Mouse (Mus musculus) c-Kit-positive CD71-positive TER-119-positive erythroid progenitor cells, embryonic 14.5 days (primary cell): ENCODE results near the gene Ccnb1ip1.
"Not testable (repeated sequence)": the region's sequence is repeated elsewhere in the genome, so short reads cannot be mapped to it uniquely, and the experiment has no call there.

Experiments used
- DNase-seq: peaks from one replicate; pipeline ENCODE4 v3.0.0-alpha.2; 2013; ENCODE audit warnings: low spot score

Gene Ccnb1ip1

GRCm38 (mm10) chr14:50807487-50808072 lies at the start of gene Ccnb1ip1, which contains the start of gene Parp2:
Gene Ccnb1ip1, minus strand, starts transcription at chr14:50807732.
Gene Parp2, plus strand, starts transcription at chr14:50807841.
- peak; percentile 98 for DNase-seq

DNA sequence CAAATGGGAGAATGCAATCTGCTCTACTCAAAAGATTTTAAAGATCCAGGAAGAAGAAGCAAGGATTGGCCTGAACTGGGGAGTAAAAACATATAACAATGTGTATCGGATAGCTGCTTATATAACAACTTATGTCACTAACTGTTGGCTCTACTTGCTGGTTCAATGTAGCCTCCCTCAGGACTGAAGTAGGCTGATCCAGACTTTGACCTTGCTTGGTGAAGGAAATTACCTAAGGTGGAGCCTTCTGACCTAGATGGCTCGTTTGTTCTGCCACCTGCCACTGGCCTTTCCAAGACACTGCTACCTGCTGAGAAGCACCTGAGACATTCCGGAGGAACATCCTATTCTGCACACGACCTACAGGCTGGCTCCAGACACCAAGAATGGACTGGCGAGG lies 48.3 kb upstream of the Ccnb1ip1 start:
- no peak for DNase-seq

DNA sequence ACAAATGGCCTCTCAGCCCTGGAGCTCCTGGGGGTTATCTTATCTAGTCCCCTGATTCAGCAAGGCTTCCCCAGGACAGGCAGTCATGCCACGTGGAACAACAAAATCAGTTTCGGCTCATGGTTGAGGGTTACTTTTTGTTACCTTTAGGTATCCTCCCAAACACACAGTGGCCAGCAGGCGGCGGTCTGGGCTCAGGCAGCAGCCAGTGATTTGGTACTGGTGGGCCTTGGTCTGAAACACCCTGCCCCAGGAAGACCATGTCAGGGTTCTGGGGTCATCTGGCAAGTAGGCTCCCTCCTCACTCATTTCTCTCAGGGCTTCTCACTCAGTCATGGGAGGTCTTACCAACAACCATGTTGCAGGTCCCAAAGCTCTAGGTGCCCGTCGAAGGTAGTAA lies 29.7 kb upstream of the Ccnb1ip1 start:
- no peak for DNase-seq

GRCm38 (mm10) chr14:50834435-50834834 lies 26.9 kb upstream of the Ccnb1ip1 start:
- DNase-seq = no peak

DNA sequence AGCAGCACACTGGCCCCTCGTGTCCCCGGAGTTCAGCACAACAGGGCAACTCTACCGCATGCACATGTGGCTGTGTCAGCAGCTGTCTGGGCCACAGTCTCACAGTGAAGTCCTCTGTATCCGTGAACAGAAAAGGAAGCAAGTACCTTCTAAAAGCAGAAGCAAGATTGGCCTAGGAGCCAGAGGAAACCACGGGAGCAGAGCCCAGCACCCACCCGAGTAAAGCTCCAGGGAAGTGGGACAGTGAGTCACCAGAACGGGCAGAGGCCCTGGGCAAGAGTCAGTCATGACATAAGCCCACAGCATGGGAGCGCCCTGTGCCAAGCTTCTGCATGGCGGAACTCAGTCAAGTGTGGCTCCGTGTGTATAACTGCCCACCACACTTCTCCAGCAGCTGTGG lies 26.4 kb upstream of the Ccnb1ip1 start:
- DNase-seq = no peak

DNA sequence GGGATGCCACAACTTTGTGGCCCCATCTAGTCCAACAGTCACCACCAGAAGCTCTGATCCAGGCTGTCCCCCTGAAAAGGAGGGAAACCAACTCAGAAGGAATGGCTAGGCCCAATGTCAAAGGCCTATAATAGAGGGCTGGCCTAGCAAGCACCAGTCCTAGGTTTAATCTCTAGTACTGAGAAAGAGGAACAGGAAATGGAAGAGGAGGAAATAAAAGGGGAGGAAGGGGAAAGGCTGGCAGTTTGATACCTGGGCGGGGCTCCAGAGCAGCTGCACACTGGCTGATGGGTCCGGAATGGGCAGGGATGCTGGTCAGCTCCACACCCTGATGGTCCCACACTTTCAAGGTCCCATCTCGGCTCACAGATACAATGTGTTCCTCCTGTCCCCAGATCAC lies 22.3 kb upstream of the Ccnb1ip1 start:
- DNase-seq = no peak

DNA sequence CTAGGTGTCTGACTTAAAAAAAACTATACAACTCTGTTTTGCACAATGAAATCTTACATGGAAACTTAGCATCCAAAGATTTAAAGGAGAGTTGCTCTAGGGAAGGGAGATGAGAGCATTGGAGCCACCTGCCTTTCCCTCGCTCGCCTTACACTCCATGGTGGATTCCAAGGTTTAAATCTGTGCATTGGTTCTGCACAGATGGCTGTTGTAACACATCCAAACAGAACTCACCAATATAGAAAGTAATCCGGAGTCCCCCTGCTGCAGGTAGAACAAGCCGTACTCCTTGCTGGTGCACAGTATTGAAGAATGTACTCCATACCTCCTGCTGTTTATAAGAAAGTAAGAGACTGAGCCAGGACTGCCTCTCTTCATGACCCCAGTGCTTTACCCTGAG lies 19.0 kb upstream of the Ccnb1ip1 start:
- DNase-seq = no peak

GRCm38 (mm10) chr14:50824219-50824618 lies 16.7 kb upstream of the Ccnb1ip1 start:
- DNase-seq = no peak

DNA sequence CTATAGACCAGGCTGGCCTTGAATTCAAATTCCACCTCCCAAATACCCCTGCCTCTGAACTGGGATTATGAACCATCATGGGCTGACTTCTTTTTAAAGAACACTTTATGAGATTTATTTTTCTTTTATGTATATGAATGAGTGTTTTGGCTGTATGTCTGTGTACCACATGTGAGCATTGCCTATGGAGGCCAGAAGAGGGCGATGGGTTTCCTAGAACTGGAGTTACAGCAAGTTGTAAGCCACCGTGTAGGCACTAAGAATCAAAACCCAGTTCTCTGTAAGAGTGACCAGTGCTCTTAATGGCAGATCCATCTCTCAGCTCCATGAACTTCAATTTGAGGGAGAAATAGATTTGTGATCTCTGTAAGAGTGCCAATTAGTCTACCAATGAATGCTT lies 15.7 kb upstream of the Ccnb1ip1 start:
- no peak for DNase-seq

GRCm38 (mm10) chr14:50813060-50813459 lies 5.5 kb upstream of the Ccnb1ip1 start:
- no peak for DNase-seq

DNA sequence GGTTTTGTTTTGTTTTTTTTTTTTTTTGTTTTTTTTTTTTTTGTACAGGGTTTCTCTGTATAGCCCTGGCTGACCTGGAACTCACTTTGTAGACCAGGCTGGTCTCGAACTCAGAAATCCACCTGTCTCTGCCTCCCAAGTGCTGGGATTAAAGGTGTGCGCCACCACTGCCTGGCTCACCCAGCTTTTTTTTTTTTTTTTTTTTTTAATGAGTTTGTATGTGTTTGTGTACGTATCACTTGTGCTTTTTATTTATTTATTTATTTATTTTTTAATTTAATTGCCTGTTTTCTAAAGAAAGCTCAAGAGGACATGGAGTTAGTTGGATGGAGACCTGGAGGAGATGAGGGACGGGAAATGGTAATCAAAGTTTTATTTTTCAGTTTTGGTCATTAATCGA lies 1.1 kb downstream of the Ccnb1ip1 start:
- not testable (repeated sequence) for DNase-seq

GRCm38 (mm10) chr14:50804683-50805082 lies 2.8 kb downstream of the Ccnb1ip1 start:
- peak; percentile 41 for DNase-seq

- DNase-seq = peak; percentile 85
These were observed 4.5 kb downstream of the Ccnb1ip1 start for GRCm38 (mm10) chr14:50802843-50803562.

DNA sequence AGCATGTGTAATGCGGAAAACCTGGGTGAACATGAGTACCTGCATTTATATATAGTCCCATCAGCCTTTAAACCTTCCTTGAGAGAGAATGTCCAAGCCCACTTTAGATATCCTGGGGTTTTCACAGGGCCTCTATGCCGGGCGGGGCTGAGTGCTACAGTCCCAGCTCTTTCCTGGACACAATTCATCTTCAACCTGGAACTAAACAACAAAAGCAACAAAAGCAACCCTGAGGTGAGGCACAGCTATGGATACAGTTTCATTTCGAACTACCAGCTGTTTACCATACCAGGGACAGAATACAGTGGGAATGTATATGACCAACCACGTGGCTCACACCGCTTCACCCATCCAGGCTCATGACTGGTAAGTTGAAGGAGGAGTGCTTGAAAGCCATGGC lies 5.1 kb downstream of the Ccnb1ip1 start:
- no peak for DNase-seq

GRCm38 (mm10) chr14:50799502-50800259 lies 7.9 kb downstream of the Ccnb1ip1 start:
- peak; percentile 70 for DNase-seq

DNA sequence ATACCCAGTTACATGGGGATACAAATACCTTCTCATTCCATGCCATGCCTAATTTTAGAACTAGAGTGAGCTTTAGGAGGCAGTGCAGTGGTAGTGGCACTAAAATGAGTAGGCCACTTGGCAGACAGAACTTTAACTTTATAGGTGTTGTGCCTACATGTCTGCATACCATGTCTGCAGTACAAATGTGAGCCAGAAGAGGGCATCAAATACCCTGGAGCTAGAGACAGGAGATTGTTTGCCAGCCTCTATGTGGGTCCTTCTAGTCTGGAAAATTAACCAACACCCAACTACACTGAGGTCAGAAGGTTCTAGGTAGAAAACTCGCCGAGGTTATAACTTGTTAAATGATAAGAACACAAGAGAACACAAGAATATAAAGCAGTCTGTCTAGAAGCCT lies 9.0 kb downstream of the Ccnb1ip1 start:
- DNase-seq = peak; percentile 47

- no peak for DNase-seq
These were observed 11.1 kb downstream of the Ccnb1ip1 start for GRCm38 (mm10) chr14:50796464-50796863.

DNA sequence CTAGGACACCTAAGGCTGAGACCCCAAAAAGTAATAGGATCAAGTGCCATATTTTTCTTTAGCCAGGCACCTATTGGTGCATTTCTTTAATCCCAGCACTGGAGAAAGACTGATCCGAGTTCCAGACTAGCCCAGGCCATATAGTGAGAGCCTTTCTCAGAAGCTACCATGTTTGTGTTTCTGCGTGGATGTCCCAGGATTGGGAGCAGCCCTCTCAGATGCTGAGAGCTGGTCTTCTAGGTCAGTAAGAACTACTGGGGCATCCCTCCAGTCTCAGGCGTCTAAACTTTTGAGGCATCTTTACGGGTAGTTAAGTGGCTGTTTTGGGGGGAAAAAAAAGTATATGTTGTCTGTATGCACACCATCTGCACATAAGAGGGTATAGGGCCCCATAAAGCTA lies 11.6 kb downstream of the Ccnb1ip1 start:
- DNase-seq = no peak

- DNase-seq = no peak
These were observed 12.1 kb downstream of the Ccnb1ip1 start for GRCm38 (mm10) chr14:50795261-50795935.

DNA sequence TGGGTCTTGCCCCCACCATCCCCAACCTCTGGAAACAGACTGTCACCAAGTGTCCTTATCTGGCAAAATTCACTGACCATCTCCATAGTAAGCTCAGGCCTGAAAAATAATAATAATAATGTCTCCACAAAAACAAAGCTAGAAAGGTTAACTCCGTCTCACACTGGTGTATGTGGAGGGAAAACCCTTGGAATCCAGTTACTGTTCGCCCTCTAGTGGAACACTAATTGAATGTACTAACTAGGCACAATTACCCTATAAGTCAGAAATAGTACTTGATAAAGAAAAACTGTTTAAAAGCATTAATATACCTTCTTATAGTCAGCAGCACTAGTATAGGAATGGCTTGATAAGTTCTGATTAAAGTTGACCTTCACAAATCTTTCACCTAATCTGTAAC lies 19.4 kb downstream of the Ccnb1ip1 start:
- no peak for DNase-seq

- DNase-seq = peak; percentile 88
These were observed 22.3 kb downstream of the Ccnb1ip1 start, which contains the start of gene Ttc5 for GRCm38 (mm10) chr14:50785251-50785637. Gene Ttc5, minus strand, starts transcription at chr14:50785519.
